Mouse (Mus musculus): ENCODE measurements around the gene Lama5. TPM values are rescaled to one million over a fixed set of nuclear protein-coding genes. Genes with fewer than 3 reads are reported as not detected.

Lama5 gene
- total RNA-seq, 2 experiments from 2014 or later, result 47.8 to 49.6 TPM

- no peak for DNase-seq
Observed at GRCm38 (mm10) chr2:180135414-180135813, 90.2 kb downstream of the Lama5 start.

GRCm38 (mm10) chr2:180133911-180134310, 91.7 kb downstream of the Lama5 start:
- no peak for DNase-seq

- no peak for DNase-seq
Observed at GRCm38 (mm10) chr2:180133231-180133630, 92.4 kb downstream of the Lama5 start.

- DNase-seq, result no peak
Observed at GRCm38 (mm10) chr2:180127675-180128074, 98.0 kb downstream of the Lama5 start.

Small RNA genes within 50 kb of the gene (microRNA-seq; reads per million reads assigned to microRNA genes)
- gene Mir3091 (0 reads per million in 2 experiments), gene Mir7005 (0 reads per million in 2 experiments)

Other genes starting within 250 kb of the Lama5 start
- 10 to 100 TPM; 18.3 to 20.6 TPM for gene Taf4, start 249.2 kb downstream of the Lama5 start, total RNA-seq (2021)
- gene Lsm14b, start 200.9 kb downstream of the Lama5 start, total RNA-seq (2021), result 10 to 100 TPM; 48.7 to 49.8 TPM
- 100 to 1,000 TPM; 174 to 190 TPM for gene Psma7, start 183.4 kb downstream of the Lama5 start, total RNA-seq (2021)
- gene Ss18l1, start 183.3 kb downstream of the Lama5 start, total RNA-seq (2021), result 1 to 10 TPM; 4.0 TPM
- 10 to 100 TPM; 14.2 to 16.5 TPM for gene Mtg2, start 155.3 kb downstream of the Lama5 start, total RNA-seq (2021)
- not detected for gene Hrh3, start 121.4 kb downstream of the Lama5 start, total RNA-seq (2021)
- 10 to 100 TPM; 28.5 to 28.6 TPM for gene Osbpl2, start 106.6 kb downstream of the Lama5 start, total RNA-seq (2021)
- 100 to 1,000 TPM; 103 to 104 TPM for gene Adrm1, start 54.4 kb downstream of the Lama5 start, total RNA-seq (2021)
- gene Rps21, start 31.5 kb upstream of the Lama5 start, total RNA-seq (2021), result 100 to 1,000 TPM; 619 to 692 TPM
- 10 to 100 TPM; 15.2 to 15.4 TPM for gene Cables2, start 47.6 kb upstream of the Lama5 start, total RNA-seq (2021)
- not detected for gene Rbbp8nl, start 64.0 kb upstream of the Lama5 start, total RNA-seq (2021)
- 1 to 10 TPM; 1.6 to 2.5 TPM for gene Gata5, start 108.8 kb upstream of the Lama5 start, total RNA-seq (2021)
- gene Slco4a1, start 230.4 kb upstream of the Lama5 start, total RNA-seq (2021), result under 1 TPM; 0.19 to 0.20 TPM

All from heart, postnatal 4 days (tissue).